Mouse (Mus musculus) gastrocnemius, postnatal 4 days (tissue): ENCODE results near the gene Catip. TPM values are rescaled to one million over a fixed set of nuclear protein-coding genes. Genes with fewer than 3 reads are reported as not detected.
"Not testable (repeated sequence)": the region's sequence is repeated elsewhere in the genome, so short reads cannot be mapped to it uniquely, and the experiment has no call there.

Experiments used
- DNase-seq, 2 experiments: peaks; one replicate each; pipeline ENCODE4 v3.0.0; 2021 to 2022; ENCODE audit warnings: low spot score in 2 of 2, mixed read lengths in 2 of 2
- long read RNA-seq, 2 experiments: library from polyadenylated mRNA; stranded (forward); transcript quantifications; one replicate each; pipeline ENCODE4 v2.0.0; 2021
- total RNA-seq, 2 experiments: library from RNA; stranded (reverse); gene quantifications; 2 replicates each; pipeline ENCODE4 v1.2.3; 2021

Catip gene
- total RNA-seq: under 1 TPM; 0.23 to 0.25 TPM
- long read RNA-seq, experiment 1, partial matches to known transcripts: 0 of 1 reads
- long read RNA-seq, experiment 1, other reads (novel, unspliced or antisense): 1 of 1 reads
- long read RNA-seq, experiment 2: 0 reads

GRCm38 (mm10) chr1:74361812-74362211 lies at the start of gene Catip:
Gene Catip, plus strand, starts transcription at chr1:74362108.
- DNase-seq: peak in 1 of 2 experiments; percentile 70

- peak in 1 of 2 experiments; percentile 62 for DNase-seq
These were observed 48.7 kb upstream of the Catip start for GRCm38 (mm10) chr1:74313049-74313692.

- no peak for DNase-seq
These were observed 47.1 kb upstream of the Catip start for GRCm38 (mm10) chr1:74314796-74315195.

- DNase-seq: no peak
These were observed 45.6 kb upstream of the Catip start for GRCm38 (mm10) chr1:74316114-74316827.

DNA sequence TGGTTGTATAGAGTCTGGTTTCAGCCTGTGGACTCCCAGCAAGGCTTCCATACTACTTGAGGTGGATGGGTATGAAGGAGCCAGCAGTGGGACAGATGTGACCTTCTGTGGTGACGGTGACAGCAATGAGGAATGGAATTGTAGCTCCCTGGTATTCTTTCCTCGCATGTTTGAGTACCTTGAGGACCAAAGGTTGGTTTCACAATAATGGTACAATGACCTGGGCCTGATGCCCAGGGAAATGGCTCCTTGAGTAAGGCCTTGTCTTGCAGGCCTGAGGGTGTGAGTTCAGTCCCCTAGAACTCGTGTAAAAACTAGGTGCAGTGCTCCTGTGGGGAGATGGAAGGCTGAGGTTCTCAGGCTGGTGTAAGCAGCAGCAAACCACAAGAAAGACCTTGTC lies 43.2 kb upstream of the Catip start:
- no peak for DNase-seq

GRCm38 (mm10) chr1:74321396-74321795 lies 40.5 kb upstream of the Catip start:
- no peak for DNase-seq

DNA sequence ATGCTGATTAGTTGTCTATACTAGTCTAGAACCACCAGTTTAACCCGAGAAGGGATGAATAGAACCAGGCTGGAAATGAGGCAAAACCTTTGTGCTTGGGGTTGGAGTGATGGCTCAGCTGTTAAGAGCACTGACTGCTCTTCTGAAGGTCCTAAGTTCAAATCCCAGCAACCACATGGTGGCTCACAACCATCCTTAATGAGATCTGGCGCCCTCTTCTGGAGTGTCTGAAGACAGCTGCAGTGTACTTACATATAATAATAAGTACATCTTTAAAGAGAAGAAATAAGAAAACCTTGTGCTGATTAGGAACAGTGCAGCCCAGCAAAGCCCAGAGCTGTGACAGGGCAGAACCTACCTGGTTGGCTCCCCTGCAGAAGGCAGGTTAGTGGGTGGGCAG lies 35.0 kb upstream of the Catip start:
- DNase-seq: not testable (repeated sequence)

DNA sequence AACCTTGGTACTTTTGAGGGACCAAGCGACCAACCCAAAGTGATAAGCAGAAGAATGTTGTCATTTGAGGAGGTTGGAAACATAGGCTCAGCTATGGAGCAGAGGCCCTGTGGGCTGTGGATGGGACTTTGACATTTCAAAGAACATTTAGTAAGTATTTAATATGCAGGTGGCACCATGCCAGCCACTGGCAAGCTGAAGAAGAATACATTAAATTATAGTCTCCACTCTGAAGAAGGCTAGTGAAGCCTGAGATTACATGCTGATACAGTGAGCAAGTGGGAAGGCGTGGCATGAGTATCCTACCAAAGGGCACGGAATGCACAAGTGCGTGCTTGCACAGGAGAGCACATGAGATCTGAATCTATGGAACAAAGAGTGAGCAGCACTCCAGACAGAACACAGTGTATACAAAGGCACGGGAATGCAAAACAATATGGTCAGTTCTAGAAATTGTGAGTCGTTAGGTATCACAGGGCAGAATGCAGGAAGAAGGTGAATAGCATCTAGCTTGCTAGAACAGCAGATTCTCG lies 31.9 kb upstream of the Catip start:
- DNase-seq: no peak

DNA sequence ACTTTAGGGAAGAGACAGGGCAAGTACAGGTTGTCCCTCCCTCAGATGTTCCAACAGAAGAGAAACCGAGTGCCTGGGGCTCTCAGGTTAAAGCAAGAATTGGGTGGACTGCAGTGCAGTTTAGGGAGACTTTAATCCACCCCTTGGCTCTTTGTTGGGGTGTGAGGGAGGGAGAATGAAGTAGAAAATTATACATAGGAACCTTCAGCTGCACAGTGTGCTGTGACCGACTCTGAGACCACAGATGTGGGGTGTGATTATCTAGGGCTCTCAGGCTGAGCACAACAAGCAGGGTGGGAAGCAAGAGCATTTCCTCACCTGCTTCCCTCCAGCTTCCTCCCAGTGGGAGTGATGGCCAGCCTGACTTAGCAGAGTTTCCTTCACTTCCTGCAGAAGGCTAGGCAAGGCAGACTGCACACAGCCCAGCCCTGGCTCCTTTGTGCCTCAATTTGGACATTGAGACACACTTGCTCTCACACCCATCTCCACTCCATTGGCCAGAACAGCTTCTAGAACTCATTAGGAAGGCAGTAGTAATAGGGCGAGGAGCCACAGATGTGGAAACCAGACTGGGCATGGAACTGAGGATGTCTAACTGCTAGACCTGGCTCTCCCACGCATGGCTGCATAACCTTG lies 30.7 kb upstream of the Catip start:
- DNase-seq: no peak

DNA sequence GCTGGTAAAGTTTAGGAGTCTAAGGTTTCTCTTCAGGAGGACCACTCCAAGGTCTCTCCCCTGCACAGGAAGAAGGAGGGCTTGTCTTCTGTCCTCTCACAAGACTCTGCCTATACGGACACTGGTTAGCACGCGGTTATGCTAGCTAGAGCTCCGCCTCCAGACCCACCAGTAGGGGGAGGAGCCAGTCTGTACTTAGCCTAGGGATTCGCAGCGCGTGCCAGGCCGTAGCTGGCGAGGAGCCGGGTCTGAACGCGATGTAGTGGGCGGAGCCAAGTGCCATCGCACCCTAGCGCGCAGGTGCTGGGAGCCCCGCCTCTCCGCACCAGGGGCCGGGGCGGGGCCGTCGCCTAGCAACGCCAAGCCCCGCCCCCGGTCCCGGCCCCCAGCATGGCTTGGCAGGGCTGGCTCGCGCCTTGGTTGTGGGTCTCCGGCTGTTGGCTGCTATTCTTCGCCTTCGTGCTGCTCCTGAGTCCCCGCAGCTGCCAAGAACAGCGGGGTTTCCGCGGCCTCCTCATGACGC lies 29.6 kb upstream of the Catip start:
- DNase-seq: peak; percentile 76 to 90

DNA sequence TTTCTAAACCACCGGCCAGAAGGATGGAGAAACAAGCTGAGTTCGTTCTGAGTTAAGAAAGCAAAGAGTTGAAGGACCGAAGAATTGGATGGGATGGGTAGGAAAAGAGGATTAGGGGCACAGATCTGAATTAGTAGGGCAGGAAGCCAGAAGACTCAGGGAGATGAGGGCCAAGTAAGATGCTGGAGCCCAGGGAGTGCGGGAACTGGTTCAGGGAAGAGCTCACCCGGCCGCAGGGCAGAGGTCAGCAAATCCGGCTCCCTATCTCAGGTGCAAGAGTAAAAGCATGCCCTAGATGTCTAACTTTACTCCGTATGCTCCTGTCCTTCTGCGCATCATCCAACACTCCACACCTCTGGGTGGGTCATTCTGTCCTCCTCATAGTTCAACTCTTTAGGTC lies 29.0 kb upstream of the Catip start:
- DNase-seq: no peak

DNA sequence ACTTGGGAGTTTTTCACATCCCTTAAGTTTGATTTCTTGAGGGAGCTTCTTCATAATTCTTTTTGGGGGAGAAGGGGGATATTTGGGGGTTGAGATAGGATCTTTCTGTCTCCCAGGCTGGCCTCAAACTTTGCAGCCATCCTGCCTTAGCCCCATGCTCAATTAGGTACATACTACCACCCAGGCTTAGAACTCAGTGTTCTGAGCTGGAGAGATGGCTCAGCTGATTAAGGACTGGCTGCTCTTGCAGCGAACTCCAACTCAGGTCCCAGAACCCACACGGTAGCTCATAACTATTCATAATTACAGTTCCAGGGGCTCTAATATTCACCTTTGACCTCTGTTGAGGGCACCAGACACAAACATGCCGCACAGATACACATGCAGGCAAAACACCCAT lies 27.3 kb upstream of the Catip start:
- no peak for DNase-seq

GRCm38 (mm10) chr1:74335033-74335432 lies 26.9 kb upstream of the Catip start:
- DNase-seq: no peak

GRCm38 (mm10) chr1:74335436-74336170 lies 26.3 kb upstream of the Catip start:
- DNase-seq: no peak

DNA sequence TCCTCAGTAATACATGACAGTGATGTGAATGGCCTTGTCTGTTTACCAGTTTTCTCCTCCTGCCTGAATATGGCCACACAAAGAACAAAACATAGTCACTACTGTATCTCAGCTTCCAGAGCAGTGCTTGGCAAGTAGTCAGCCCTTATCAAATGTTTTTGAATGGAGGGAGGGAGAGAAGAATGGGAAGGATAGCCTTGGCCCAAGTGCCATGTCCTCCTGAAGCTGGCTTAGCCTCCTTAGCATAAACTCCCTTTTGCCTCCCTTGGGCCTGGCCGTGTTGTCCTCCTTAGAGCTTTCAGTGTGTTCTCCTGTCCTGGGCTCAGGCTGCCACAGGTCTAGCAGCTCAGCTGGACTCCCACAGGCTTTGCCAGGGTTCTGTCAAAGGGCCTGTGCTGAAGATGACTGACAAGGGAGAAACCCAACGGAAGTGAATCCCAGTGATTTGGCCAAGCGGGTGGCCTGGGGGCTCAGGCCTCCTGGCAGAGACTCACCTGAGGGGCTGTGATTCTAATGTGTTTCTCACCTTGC lies 24.6 kb upstream of the Catip start:
- DNase-seq: no peak

GRCm38 (mm10) chr1:74338013-74338412 lies 23.9 kb upstream of the Catip start:
- DNase-seq: no peak

DNA sequence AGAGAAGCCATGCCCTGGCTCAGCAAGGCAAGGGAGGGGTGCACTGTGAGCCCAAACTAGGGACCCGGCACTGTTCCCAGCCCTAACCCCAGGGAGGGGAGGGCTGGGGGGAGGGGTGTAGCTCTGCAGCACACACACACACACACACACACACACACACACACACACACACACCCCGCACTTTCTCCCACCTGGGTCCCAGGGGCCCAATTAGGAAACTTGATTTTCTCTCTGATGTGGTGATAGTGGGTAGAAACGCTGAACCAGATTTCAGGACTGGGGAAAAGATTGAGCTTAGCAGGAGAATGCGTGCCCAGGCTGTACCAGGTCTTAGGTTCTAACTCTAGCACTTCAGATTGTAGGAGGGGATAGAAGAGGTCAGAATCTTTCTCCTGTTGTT lies 23.3 kb upstream of the Catip start:
- DNase-seq: no peak

DNA sequence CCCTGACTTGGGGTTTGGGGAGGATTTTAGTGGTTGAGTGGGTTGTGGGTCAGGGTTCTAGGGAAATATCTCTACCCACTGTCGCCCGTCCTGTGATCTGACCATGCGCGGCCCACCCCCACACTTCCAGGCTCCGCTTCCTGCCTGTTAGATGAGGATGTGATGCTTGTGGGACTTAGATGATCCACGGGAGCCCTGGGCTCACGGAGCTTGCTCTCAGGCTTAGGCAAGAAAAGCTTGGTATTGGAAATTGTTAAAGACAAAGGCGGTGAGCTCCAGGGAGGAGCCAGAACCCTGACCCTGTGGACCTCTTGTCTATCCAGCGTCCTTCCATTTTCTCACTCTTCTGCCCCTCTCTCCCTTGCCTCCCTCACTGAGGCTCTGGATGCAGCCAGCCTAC lies 22.0 kb upstream of the Catip start:
- no peak for DNase-seq

- DNase-seq: peak in 1 of 2 experiments; percentile 35
These were observed 21.5 kb upstream of the Catip start for GRCm38 (mm10) chr1:74340361-74340764.

- DNase-seq: not testable (repeated sequence)
These were observed 20.9 kb upstream of the Catip start for GRCm38 (mm10) chr1:74340992-74341391.

- no peak for DNase-seq
These were observed 20.0 kb upstream of the Catip start for GRCm38 (mm10) chr1:74341898-74342297.
